Mouse (Mus musculus): Measurements from ENCODE around the gene Ttll5.

Gene Ttll5

GRCm38 (mm10) chr12:85839371-85840000 is 15.0 kb downstream of the Ttll5 start:
- DNase-seq (ENCODE audit: low spot score in 2 of 2) = no peak

- DNase-seq (ENCODE audit: low spot score in 2 of 2) = peak in 1 of 2 experiments; percentile 23
Observed at GRCm38 (mm10) chr12:85848164-85848958, 23.9 kb downstream of the Ttll5 start.

- DNase-seq (ENCODE audit: low spot score in 2 of 2) = no peak
Observed at GRCm38 (mm10) chr12:85850661-85851060, 26.2 kb downstream of the Ttll5 start.

GRCm38 (mm10) chr12:85853836-85854235 is 29.4 kb downstream of the Ttll5 start:
- no peak for DNase-seq (ENCODE audit: low spot score in 2 of 2)

- DNase-seq (ENCODE audit: low spot score in 2 of 2) = no peak
Observed at GRCm38 (mm10) chr12:85854271-85854670, 29.8 kb downstream of the Ttll5 start.

- no peak for DNase-seq (ENCODE audit: low spot score in 2 of 2)
Observed at GRCm38 (mm10) chr12:85857300-85857699, 32.8 kb downstream of the Ttll5 start.

- DNase-seq (ENCODE audit: low spot score in 2 of 2) = no peak
Observed at GRCm38 (mm10) chr12:85859111-85859510, 34.7 kb downstream of the Ttll5 start.

- DNase-seq (ENCODE audit: low spot score in 2 of 2) = no peak
Observed at GRCm38 (mm10) chr12:85859511-85860189, 35.2 kb downstream of the Ttll5 start.

GRCm38 (mm10) chr12:85862514-85862913 is 38.1 kb downstream of the Ttll5 start:
- no peak for DNase-seq (ENCODE audit: low spot score in 2 of 2)

GRCm38 (mm10) chr12:85865526-85865925 is 41.1 kb downstream of the Ttll5 start:
- DNase-seq (ENCODE audit: low spot score in 2 of 2) = no peak

GRCm38 (mm10) chr12:85866624-85867023 is 42.2 kb downstream of the Ttll5 start:
- DNase-seq (ENCODE audit: low spot score in 2 of 2) = no peak

GRCm38 (mm10) chr12:85867125-85867524 is 42.7 kb downstream of the Ttll5 start:
- DNase-seq (ENCODE audit: low spot score in 2 of 2) = no peak

GRCm38 (mm10) chr12:85869423-85869822 is 45.0 kb downstream of the Ttll5 start:
- DNase-seq (ENCODE audit: low spot score in 2 of 2) = peak in 1 of 2 experiments; percentile 19

- DNase-seq (ENCODE audit: low spot score in 2 of 2) = peak; percentile 58 to 62
Observed at GRCm38 (mm10) chr12:85879631-85880314, 55.3 kb downstream of the Ttll5 start.

- DNase-seq (ENCODE audit: low spot score in 2 of 2) = no peak
Observed at GRCm38 (mm10) chr12:85885024-85885423, 60.6 kb downstream of the Ttll5 start.

GRCm38 (mm10) chr12:85890054-85890453 is 65.6 kb downstream of the Ttll5 start:
- no peak for DNase-seq (ENCODE audit: low spot score in 2 of 2)

GRCm38 (mm10) chr12:85903986-85904385 is 79.5 kb downstream of the Ttll5 start:
- DNase-seq (ENCODE audit: low spot score in 2 of 2) = no peak

GRCm38 (mm10) chr12:85905666-85906065 is 81.2 kb downstream of the Ttll5 start:
- DNase-seq (ENCODE audit: low spot score in 2 of 2) = no peak

GRCm38 (mm10) chr12:85907896-85908295 is 83.4 kb downstream of the Ttll5 start:
- no peak for DNase-seq (ENCODE audit: low spot score in 2 of 2)

- no peak for DNase-seq (ENCODE audit: low spot score in 2 of 2)
Observed at GRCm38 (mm10) chr12:85910811-85911210, 86.4 kb downstream of the Ttll5 start.

GRCm38 (mm10) chr12:85912712-85913504 is 88.4 kb downstream of the Ttll5 start:
- no peak for DNase-seq (ENCODE audit: low spot score in 2 of 2)

All from right cerebral cortex, postnatal 36 days (tissue).